Mouse (Mus musculus) E14TG2a.4 (cell line): Measurements from ENCODE around the gene Aqr.

Experiments
- H3K27me3 ChIP-seq: 2 replicates; pipeline ENCODE4 v1.6.1; 2014; ENCODE audit warnings: low read length, control low read depth; ENCODE audit not compliant: insufficient read depth
- H3K36me3 ChIP-seq: 2 replicates; pipeline ENCODE4 v1.6.1; 2014; ENCODE audit warnings: low read length, control low read depth; ENCODE audit not compliant: insufficient read depth
- H3K4me1 ChIP-seq: replicated peaks from 2 replicates; pipeline ENCODE4 v1.6.1; 2014; ENCODE audit warnings: low read depth, low read length, control low read depth
- H3K4me3 ChIP-seq: replicated peaks from 2 replicates; pipeline ENCODE4 v1.5.1; 2014; ENCODE audit warnings: mild to moderate bottlenecking, low read length
- H3K9me3 ChIP-seq: 2 replicates; pipeline ENCODE4 v1.6.1; 2014; ENCODE audit warnings: low read length, control low read depth
- CTCF ChIP-seq: conservative IDR thresholded peaks from 2 replicates; pipeline ENCODE4 v1.5.1; 2014; ENCODE audit warnings: low read length
- NANOG ChIP-seq: IDR thresholded peaks from 2 replicates; pipeline ENCODE4 v1.6.1; 2014; ENCODE audit warnings: borderline replicate concordance, low read length, mixed read lengths
- POU5F1 ChIP-seq: IDR thresholded peaks from 2 replicates; pipeline ENCODE4 v1.6.1; 2014; ENCODE audit warnings: low read length, borderline replicate concordance

Gene Aqr

GRCm38 (mm10) chr2:114066226-114066625, 120.6 kb downstream of the Aqr start:
- no peak for TF ChIP-seq NANOG
- no peak for TF ChIP-seq POU5F1
- no peak for TF ChIP-seq CTCF
- Histone ChIP-seq H3K36me3 (no peaks in the 10 kb centered on the region), H3K4me3 (no peak overlapping the region), H3K27me3 (no peaks in the 10 kb centered on the region), H3K4me1 (peaks cover 10% of the 10 kb centered on the region), H3K9me3 (no peaks in the 10 kb centered on the region)

- no peak overlapping the region for H3K4me3 ChIP-seq
- no peaks in the 10 kb centered on the region for H3K9me3 ChIP-seq
- no peaks in the 10 kb centered on the region for H3K36me3 ChIP-seq
- H3K27me3 ChIP-seq, result no peaks in the 10 kb centered on the region
- no peak for TF ChIP-seq NANOG
- no peak for TF ChIP-seq CTCF
- no peak for TF ChIP-seq POU5F1
- H3K4me1 ChIP-seq, result peaks cover 21% of the 10 kb centered on the region
Measured at GRCm38 (mm10) chr2:114064004-114064403, 122.8 kb downstream of the Aqr start.

GRCm38 (mm10) chr2:114060071-114060591, 126.7 kb downstream of the Aqr start:
- Histone ChIP-seq H3K36me3 (no peaks in the 10 kb centered on the region), H3K4me3 (no peak overlapping the region), H3K4me1 (peaks cover 36% of the 10 kb centered on the region), H3K9me3 (no peaks in the 10 kb centered on the region), H3K27me3 (no peaks in the 10 kb centered on the region)
- TF ChIP-seq CTCF (no peak), POU5F1 (no peak), NANOG (no peak)

- no peaks in the 10 kb centered on the region for H3K27me3 ChIP-seq
- H3K36me3 ChIP-seq, result no peaks in the 10 kb centered on the region
- TF ChIP-seq POU5F1 (no peak), CTCF (no peak), NANOG (no peak)
- peaks cover 36% of the 10 kb centered on the region for H3K4me1 ChIP-seq
- H3K4me3 ChIP-seq, result no peak overlapping the region
- H3K9me3 ChIP-seq, result no peaks in the 10 kb centered on the region
Measured at GRCm38 (mm10) chr2:114059608-114060007, 127.2 kb downstream of the Aqr start.

GRCm38 (mm10) chr2:114058226-114058796, 128.5 kb downstream of the Aqr start:
- no peaks in the 10 kb centered on the region for H3K9me3 ChIP-seq
- no peak overlapping the region for H3K4me3 ChIP-seq
- H3K36me3 ChIP-seq, result no peaks in the 10 kb centered on the region
- TF ChIP-seq CTCF (no peak), NANOG (no peak), POU5F1 (no peak)
- H3K27me3 ChIP-seq, result no peaks in the 10 kb centered on the region
- peaks cover 26% of the 10 kb centered on the region for H3K4me1 ChIP-seq

GRCm38 (mm10) chr2:114057303-114057853, 129.4 kb downstream of the Aqr start:
- Histone ChIP-seq H3K4me1 (peaks cover 26% of the 10 kb centered on the region), H3K27me3 (no peaks in the 10 kb centered on the region), H3K9me3 (no peaks in the 10 kb centered on the region), H3K4me3 (peak overlapping the region; percentile 49), H3K36me3 (no peaks in the 10 kb centered on the region)
- TF ChIP-seq CTCF, result no peak
- TF ChIP-seq NANOG, result no peak
- no peak for TF ChIP-seq POU5F1

- peaks cover 15% of the 10 kb centered on the region for H3K4me1 ChIP-seq
- no peaks in the 10 kb centered on the region for H3K9me3 ChIP-seq
- H3K27me3 ChIP-seq, result no peaks in the 10 kb centered on the region
- no peak overlapping the region for H3K4me3 ChIP-seq
- no peak for TF ChIP-seq CTCF
- TF ChIP-seq POU5F1, result no peak
- TF ChIP-seq NANOG, result no peak
- no peaks in the 10 kb centered on the region for H3K36me3 ChIP-seq
Measured at GRCm38 (mm10) chr2:114054129-114054528, 132.7 kb downstream of the Aqr start.

- Histone ChIP-seq H3K4me1 (peaks cover 10% of the 10 kb centered on the region), H3K27me3 (no peaks in the 10 kb centered on the region), H3K9me3 (no peaks in the 10 kb centered on the region), H3K36me3 (no peaks in the 10 kb centered on the region), H3K4me3 (no peak within 1 kb of the TSS)
- TF ChIP-seq POU5F1, result no peak
- TF ChIP-seq CTCF, result no peak
- no peak for TF ChIP-seq NANOG
Measured at GRCm38 (mm10) chr2:114052696-114053598, 133.9 kb downstream of the Aqr start, which contains the start of gene Actc1. Gene Actc1 (minus strand): TSS chr2:114053548.
